Mouse (Mus musculus) CH12.LX (cell line): ENCODE measurements around the gene C1rl. TPM values are rescaled to one million over a fixed set of nuclear protein-coding genes. Genes with fewer than 3 reads are reported as not detected.
"Not testable (repeated sequence)": the region's sequence is repeated elsewhere in the genome, so short reads cannot be mapped to it uniquely, and the experiment has no call there.

Experiments used
- DNase-seq: peaks from one replicate; pipeline ENCODE4 v3.0.0-alpha.2; 2013; ENCODE audit errors: extremely low read depth
- H3K27ac ChIP-seq: 2 replicates; pipeline ENCODE4 v1.5.1; 2012; ENCODE audit warnings: low read depth, mild to moderate bottlenecking, control low read depth, moderate library complexity; ENCODE audit not compliant: insufficient read depth
- H3K27me3 ChIP-seq: replicated peaks from 2 replicates; pipeline ENCODE3; 2012; ENCODE audit warnings: inconsistent platforms
- H3K36me3 ChIP-seq, 2 experiments: replicated peaks in 1 of 2; 2 replicates each; pipeline versions ENCODE3 to v1.6.1; 2012; ENCODE audit warnings: inconsistent platforms in 1 of 2, low read length in 1 of 2, mild to moderate bottlenecking in 1 of 2, mixed read lengths in 1 of 2, moderate library complexity in 1 of 2; ENCODE audit not compliant: control insufficient read depth in 1 of 2, insufficient read depth in 1 of 2
- H3K4me1 ChIP-seq, 2 experiments: 2 replicates each; pipeline ENCODE4 v1.6.1; 2012; ENCODE audit warnings: inconsistent platforms in 1 of 2, moderate library complexity in 1 of 2; ENCODE audit not compliant: insufficient read depth in 2 of 2, control insufficient read depth in 1 of 2
- H3K4me2 ChIP-seq: 2 replicates; pipeline ENCODE4 v1.6.1; 2012; ENCODE audit warnings: low read depth, mild to moderate bottlenecking, control low read depth; ENCODE audit not compliant: poor library complexity, insufficient read depth, severe bottlenecking
- H3K4me3 ChIP-seq, 3 experiments: fragments of 150-350 bp in 1 of 3; sonication (generic) in 1 of 3; replicated peaks in 1 of 3; 2 replicates each; pipeline versions ENCODE3 to v1.5.1; 2011 to 2012; ENCODE audit warnings: low read depth in 2 of 3, low read length in 2 of 3, mild to moderate bottlenecking in 2 of 3, moderate library complexity in 2 of 3, control low read depth in 1 of 3, improper control_type of control experiment in 1 of 3, inconsistent platforms in 1 of 3, mixed read lengths in 1 of 3; ENCODE audit not compliant: poor library complexity in 1 of 3
- H3K79me2 ChIP-seq: replicated peaks from 2 replicates; pipeline ENCODE4 v1.6.1; 2012; ENCODE audit warnings: mild to moderate bottlenecking, moderate library complexity; ENCODE audit not compliant: control insufficient read depth, poor library complexity, insufficient read depth, severe bottlenecking; ENCODE audit errors: extremely low read depth
- H3K9ac ChIP-seq: 2 replicates; pipeline ENCODE4 v1.6.1; 2012; ENCODE audit warnings: low read depth, mild to moderate bottlenecking, control low read depth, moderate library complexity; ENCODE audit not compliant: insufficient read depth
- H3K9me3 ChIP-seq: replicated peaks from 2 replicates; pipeline ENCODE3; 2012; ENCODE audit warnings: low read length, inconsistent platforms, mixed read lengths
- BHLHE40 ChIP-seq: IDR thresholded peaks from 2 replicates; pipeline ENCODE4 v1.6.1; 2011; ENCODE audit warnings: mild to moderate bottlenecking, low read depth, low read length, improper control_type of control experiment
- CHD1 ChIP-seq: IDR thresholded peaks from 2 replicates; pipeline ENCODE4 v1.6.1; 2012; ENCODE audit warnings: low read depth, low read length, improper control_type of control experiment, inconsistent platforms
- CTCF ChIP-seq, 2 experiments: IDR thresholded peaks in 1 of 2; conservative IDR thresholded peaks in 1 of 2; 2 replicates each; pipeline ENCODE4 v1.5.1; 2011 to 2012; ENCODE audit warnings: low read depth in 2 of 2, low read length in 2 of 2, improper control_type of control experiment in 1 of 2, inconsistent platforms in 1 of 2, mild to moderate bottlenecking in 1 of 2, moderate library complexity in 1 of 2
- EP300 ChIP-seq: IDR thresholded peaks from 2 replicates; pipeline ENCODE4 v1.6.1; 2011; ENCODE audit warnings: low read length, improper control_type of control experiment
- ETS1 ChIP-seq: conservative IDR thresholded peaks from 2 replicates; pipeline ENCODE4 v1.6.1; 2012; ENCODE audit warnings: low read depth, mild to moderate bottlenecking, inconsistent platforms, low read length, improper control_type of control experiment, moderate library complexity
- GABPA ChIP-seq: IDR thresholded peaks from 2 replicates; pipeline ENCODE4 v1.6.1; 2012; ENCODE audit warnings: low read depth, low read length, improper control_type of control experiment, inconsistent platforms; ENCODE audit not compliant: insufficient replicate concordance
- IRF4 ChIP-seq: IDR thresholded peaks from 2 replicates; pipeline ENCODE4 v1.6.1; 2014; ENCODE audit warnings: low read depth, mild to moderate bottlenecking, inconsistent platforms, low read length, improper control_type of control experiment
- JUN ChIP-seq: IDR thresholded peaks from 2 replicates; pipeline ENCODE4 v1.6.1; 2011; ENCODE audit warnings: low read depth, mild to moderate bottlenecking, low read length, improper control_type of control experiment, moderate library complexity; ENCODE audit not compliant: insufficient read depth
- JUND ChIP-seq: conservative IDR thresholded peaks from 2 replicates; pipeline ENCODE4 v1.6.1; 2011; ENCODE audit warnings: low read depth, low read length, improper control_type of control experiment
- KAT2A ChIP-seq: IDR thresholded peaks from 2 replicates; pipeline ENCODE4 v1.6.1; 2012; ENCODE audit warnings: low read length, improper control_type of control experiment, inconsistent platforms; ENCODE audit not compliant: insufficient replicate concordance
- MAX ChIP-seq: IDR thresholded peaks from 2 replicates; pipeline ENCODE4 v1.6.1; 2011; ENCODE audit warnings: low read length, improper control_type of control experiment
- MYC ChIP-seq: IDR thresholded peaks from 2 replicates; pipeline ENCODE4 v1.6.1; 2011; ENCODE audit warnings: low read depth, mild to moderate bottlenecking, improper control_type of control experiment, low read length
- NRF1 ChIP-seq: IDR thresholded peaks from 2 replicates; pipeline ENCODE4 v1.6.1; 2014; ENCODE audit warnings: low read depth, mild to moderate bottlenecking, inconsistent platforms, low read length, improper control_type of control experiment, moderate library complexity
- PAX5 ChIP-seq: IDR thresholded peaks from 2 replicates; pipeline ENCODE4 v1.6.1; 2012; ENCODE audit warnings: low read length, inconsistent platforms, mixed read lengths
- SMC3 ChIP-seq: IDR thresholded peaks from 2 replicates; pipeline ENCODE4 v1.6.1; 2011; ENCODE audit warnings: low read depth, low read length, improper control_type of control experiment
- TBP ChIP-seq: conservative IDR thresholded peaks from 2 replicates; pipeline ENCODE4 v1.6.1; 2011; ENCODE audit warnings: low read depth, low read length, improper control_type of control experiment
- UBTF ChIP-seq: IDR thresholded peaks from 2 replicates; pipeline ENCODE4 v1.6.1; 2012; ENCODE audit warnings: low read depth, mild to moderate bottlenecking, inconsistent platforms, low read length, improper control_type of control experiment, moderate library complexity
- USF1 ChIP-seq: IDR thresholded peaks from 2 replicates; pipeline ENCODE4 v1.6.1; 2014; ENCODE audit warnings: low read depth, mild to moderate bottlenecking, inconsistent platforms, low read length, improper control_type of control experiment
- USF2 ChIP-seq: conservative IDR thresholded peaks from 2 replicates; pipeline ENCODE4 v1.6.1; 2011; ENCODE audit warnings: low read depth, low read length, improper control_type of control experiment
- ZKSCAN1 ChIP-seq: IDR thresholded peaks from 2 replicates; pipeline ENCODE4 v1.6.1; 2012; ENCODE audit warnings: low read depth, inconsistent platforms, low read length, improper control_type of control experiment, borderline replicate concordance
- ZMIZ1 ChIP-seq: IDR thresholded peaks from 2 replicates; pipeline ENCODE4 v1.6.1; 2012; ENCODE audit warnings: low read depth, mild to moderate bottlenecking, inconsistent platforms, low read length, improper control_type of control experiment
- ZNF384 ChIP-seq: IDR thresholded peaks from 2 replicates; pipeline ENCODE4 v1.6.1; 2012; ENCODE audit warnings: low read depth, low read length, improper control_type of control experiment, inconsistent platforms
- dilution Hi-C: fragments of 300-500 bp; cut with MboI; formaldehyde crosslinking; loops from 2 replicates; pipeline ENCODE4 v1.14.3; 2020; ENCODE audit warnings: low sequenced_read_pairs; ENCODE audit not compliant: extremely low pct_unique_long_range_greater_than_20kb, extremely low pct_ligation_motif_present
- in situ Hi-C: fragments of 300-500 bp; cut with MboI; formaldehyde crosslinking; loops from 3 replicates; pipeline ENCODE4 v1.14.3; 2019; ENCODE audit warnings: low sequenced_read_pairs, low pct_ligation_motif_present, low pct_unique_long_range_greater_than_20kb, mixed read lengths
- polyA plus RNA-seq: library from polyadenylated mRNA; unstranded; fragments of >175 nt; gene quantifications from 2 replicates; pipeline ENCODE4 v1.2.1, GENCODE M21; 2012; ENCODE audit warnings: low read depth; ENCODE audit not compliant: insufficient read length
- total RNA-seq, 2 experiments: library from RNA; depleted of rRNA; stranded (reverse); fragments of 300-350 nt in 1 of 2; fragments of >200 nt in 1 of 2; gene quantifications; 2 replicates each; pipeline ENCODE4 v1.2.3; 2012 to 2014

The C1rl gene
- total and polyA plus RNA-seq, 3 experiments: 0.59 to 2.4 (median 1.2) TPM

DNA sequence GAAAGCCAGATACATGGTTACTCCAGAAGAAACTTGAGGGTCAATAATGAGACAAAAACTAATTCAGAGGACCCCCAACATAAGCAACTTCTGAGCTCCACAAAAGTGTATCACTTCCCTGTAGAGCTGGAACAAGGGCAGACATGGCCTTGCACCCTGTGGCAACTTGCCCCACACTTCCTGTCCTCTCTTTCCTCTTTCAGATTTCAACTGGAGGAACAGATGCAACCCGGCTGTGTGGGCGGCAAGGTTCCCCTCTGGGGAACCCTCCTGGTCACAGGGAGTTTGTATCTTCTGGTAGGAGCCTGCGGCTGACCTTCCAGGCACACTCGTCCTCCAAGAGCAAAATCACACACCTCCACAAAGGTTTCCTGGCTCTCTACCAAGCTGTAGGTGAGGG lies 12.1 kb downstream of the C1rl start:
- no peaks in the 10 kb centered on the region for H3K79me2 ChIP-seq
- H3K4me2 ChIP-seq: no peak overlapping the region
- no peak overlapping the region for H3K27ac ChIP-seq
- peak; percentile 38 for DNase-seq
- no peaks in the 10 kb centered on the region for H3K27me3 ChIP-seq
- no peaks in the 10 kb centered on the region for H3K9me3 ChIP-seq
- peaks cover 0 to 5% of the 10 kb centered on the region in 2 experiments for H3K36me3 ChIP-seq
- H3K4me1 ChIP-seq: peaks cover 0 to 14% of the 10 kb centered on the region in 2 experiments; a peak in 2 of 4 replicates
- in situ Hi-C loops: no loop called here
- no peak overlapping the region for H3K4me3 ChIP-seq
- TF ChIP-seq SMC3: no peak
- TF ChIP-seq EP300: no peak
- no peak for TF ChIP-seq KAT2A
- TF ChIP-seq ZNF384: no peak
- no peak for TF ChIP-seq BHLHE40
- TF ChIP-seq TBP: no peak
- TF ChIP-seq MAX: no peak
- no peak for TF ChIP-seq USF2
- TF ChIP-seq JUND: no peak
- no peak for TF ChIP-seq PAX5
- H3K9ac ChIP-seq: no peak overlapping the region
- dilution Hi-C loops: no loop called here

DNA sequence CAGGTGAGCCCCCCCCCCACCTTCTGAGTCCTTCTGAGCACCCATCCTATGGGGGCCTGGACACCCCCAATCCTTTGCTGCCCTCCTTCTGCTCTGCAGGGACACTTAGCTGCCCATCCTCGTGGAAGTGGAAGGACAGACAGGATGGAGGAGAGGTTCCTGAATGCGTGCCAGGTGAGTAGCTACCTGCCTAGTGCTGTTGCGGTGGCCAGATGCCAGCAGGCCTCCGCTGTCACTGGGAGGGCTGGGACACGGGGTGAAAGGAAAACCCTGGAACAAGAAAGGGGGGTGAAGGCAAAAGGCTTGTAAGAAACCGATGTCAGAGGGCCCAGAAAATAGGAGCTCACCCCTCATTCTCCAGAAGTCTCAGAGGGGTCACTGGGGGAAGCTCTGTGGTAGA lies 14.1 kb downstream of the C1rl start:
- no peak for DNase-seq
- Histone ChIP-seq H3K4me1 (peaks cover 0 to 15% of the 10 kb centered on the region in 2 experiments; a peak in 2 of 4 replicates), H3K36me3 (peaks cover 0 to 5% of the 10 kb centered on the region in 2 experiments), H3K4me2 (no peak overlapping the region), H3K9ac (no peak overlapping the region), H3K4me3 (no peak overlapping the region), H3K27me3 (no peaks in the 10 kb centered on the region), H3K27ac (no peak overlapping the region), H3K79me2 (no peaks in the 10 kb centered on the region), H3K9me3 (no peaks in the 10 kb centered on the region)
- TF ChIP-seq UBTF (no peak), CHD1 (no peak), BHLHE40 (no peak)
- in situ Hi-C loops: no loop called here
- dilution Hi-C loops: no loop called here

DNA sequence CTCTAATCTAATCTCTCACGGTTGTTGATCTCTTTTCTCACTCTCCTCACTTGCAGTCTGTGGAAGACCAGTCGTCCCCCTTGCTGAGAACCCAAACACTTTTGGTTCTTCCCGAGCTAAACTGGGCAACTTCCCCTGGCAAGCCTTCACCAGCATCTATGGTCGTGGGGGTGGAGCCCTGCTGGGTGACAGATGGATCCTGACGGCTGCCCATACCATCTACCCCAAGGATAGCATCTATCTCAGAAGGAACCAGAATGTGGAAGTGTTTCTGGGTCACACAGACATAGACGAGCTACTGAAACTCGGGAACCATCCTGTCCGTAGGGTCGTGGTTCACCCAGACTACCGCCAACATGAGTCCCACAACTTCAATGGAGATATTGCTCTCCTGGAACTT lies 15.4 kb downstream of the C1rl start:
- Histone ChIP-seq H3K4me1 (peaks cover 0 to 23% of the 10 kb centered on the region in 2 experiments; a peak in 2 of 4 replicates), H3K9ac (no peak overlapping the region), H3K4me2 (no peak overlapping the region), H3K79me2 (no peaks in the 10 kb centered on the region), H3K27ac (no peak overlapping the region), H3K27me3 (no peaks in the 10 kb centered on the region), H3K9me3 (no peaks in the 10 kb centered on the region), H3K36me3 (peaks cover 0 to 5% of the 10 kb centered on the region in 2 experiments), H3K4me3 (no peak overlapping the region)
- DNase-seq: no peak
- dilution Hi-C loops (no loop called here), in situ Hi-C loops (no loop called here)
- no peak for TF ChIP-seq JUN
- no peak for TF ChIP-seq TBP
- no peak for TF ChIP-seq PAX5
- no peak for TF ChIP-seq ZKSCAN1
- TF ChIP-seq BHLHE40: no peak
- no peak for TF ChIP-seq GABPA
- no peak for TF ChIP-seq ZMIZ1
- no peak for TF ChIP-seq MYC
- TF ChIP-seq ZNF384: no peak
- TF ChIP-seq USF2: no peak
- TF ChIP-seq IRF4: no peak
- TF ChIP-seq NRF1: no peak
- TF ChIP-seq USF1: no peak
- TF ChIP-seq CTCF (conservative IDR thresholded peaks at IDR 0.05 in 1 of 2, IDR thresholded peaks at IDR 0.05 in 1 of 2; ENCODE audit: low read depth in 2 of 2, low read length in 2 of 2): no peak
- TF ChIP-seq ETS1: no peak

DNA sequence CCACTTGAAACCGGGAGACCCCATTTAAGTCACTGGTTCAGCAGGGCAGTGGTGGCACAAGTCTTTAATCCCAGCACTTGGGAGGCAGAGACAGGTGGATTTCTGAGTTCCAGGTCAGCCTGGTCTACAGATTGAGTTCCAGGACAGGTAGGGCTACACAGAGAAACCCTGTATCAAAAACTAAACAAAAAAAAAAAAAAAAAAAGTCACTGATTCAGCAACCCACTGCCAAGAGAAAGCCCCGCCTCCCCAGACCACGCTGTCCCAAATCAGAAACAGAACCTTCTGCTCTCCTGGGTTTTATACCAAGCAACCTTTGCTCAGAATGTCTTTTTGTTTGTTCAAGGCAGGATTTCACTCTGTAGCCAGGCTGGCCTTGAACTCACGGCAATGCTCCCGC lies 16.3 kb downstream of the C1rl start:
- H3K79me2 ChIP-seq, in situ Hi-C loops, dilution Hi-C loops: not testable (repeated sequence)

More for the DNA sequence above, 16.3 kb downstream of the C1rl start:
- H3K4me3 ChIP-seq, DNase-seq, H3K27me3 ChIP-seq, H3K36me3 ChIP-seq, H3K27ac ChIP-seq, H3K9ac ChIP-seq, H3K4me2 ChIP-seq, H3K9me3 ChIP-seq: not testable (repeated sequence)
- H3K4me1 ChIP-seq: peaks cover 0 to 25% of the 10 kb centered on the region in 2 experiments; a peak in 2 of 4 replicates
